Mouse (Mus musculus) heart, adult 18-20 months (tissue): Measurements from ENCODE around the gene Pyy. TPM values are rescaled to one million over a fixed set of nuclear protein-coding genes. Genes with fewer than 3 reads are reported as not detected.

Experiments
- DNase-seq, 2 experiments: peaks; one replicate each; pipeline ENCODE4 v3.0.0; 2021 to 2022; ENCODE audit warnings: mixed read lengths in 1 of 2
- total RNA-seq, 2 experiments: library from RNA; stranded (reverse); gene quantifications; 2 replicates each; pipeline ENCODE4 v1.2.3; 2021

Gene Pyy
- total RNA-seq, 2 experiments from 2014 or later, result not detected

DNA sequence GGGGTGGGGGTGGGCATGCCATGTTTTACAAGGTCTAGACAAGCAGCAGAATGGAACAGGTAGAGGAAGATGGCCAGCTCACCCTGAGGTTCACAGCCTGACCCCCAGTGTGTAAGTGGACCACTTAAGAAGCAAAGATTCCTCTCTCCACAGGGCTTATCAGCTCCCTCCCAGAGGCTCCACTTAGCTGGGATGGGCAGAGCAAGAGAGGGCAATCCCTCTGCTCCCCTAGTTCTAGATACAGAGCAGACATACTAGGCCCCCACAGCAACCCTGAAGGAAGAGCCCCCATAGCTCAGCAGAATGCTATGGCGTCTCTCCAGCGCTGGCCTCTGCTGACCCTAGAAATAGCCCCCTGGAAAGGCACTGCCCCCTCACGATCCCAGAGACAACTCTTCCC lies 12.0 kb downstream of the Pyy start:
- no peak for DNase-seq

DNA sequence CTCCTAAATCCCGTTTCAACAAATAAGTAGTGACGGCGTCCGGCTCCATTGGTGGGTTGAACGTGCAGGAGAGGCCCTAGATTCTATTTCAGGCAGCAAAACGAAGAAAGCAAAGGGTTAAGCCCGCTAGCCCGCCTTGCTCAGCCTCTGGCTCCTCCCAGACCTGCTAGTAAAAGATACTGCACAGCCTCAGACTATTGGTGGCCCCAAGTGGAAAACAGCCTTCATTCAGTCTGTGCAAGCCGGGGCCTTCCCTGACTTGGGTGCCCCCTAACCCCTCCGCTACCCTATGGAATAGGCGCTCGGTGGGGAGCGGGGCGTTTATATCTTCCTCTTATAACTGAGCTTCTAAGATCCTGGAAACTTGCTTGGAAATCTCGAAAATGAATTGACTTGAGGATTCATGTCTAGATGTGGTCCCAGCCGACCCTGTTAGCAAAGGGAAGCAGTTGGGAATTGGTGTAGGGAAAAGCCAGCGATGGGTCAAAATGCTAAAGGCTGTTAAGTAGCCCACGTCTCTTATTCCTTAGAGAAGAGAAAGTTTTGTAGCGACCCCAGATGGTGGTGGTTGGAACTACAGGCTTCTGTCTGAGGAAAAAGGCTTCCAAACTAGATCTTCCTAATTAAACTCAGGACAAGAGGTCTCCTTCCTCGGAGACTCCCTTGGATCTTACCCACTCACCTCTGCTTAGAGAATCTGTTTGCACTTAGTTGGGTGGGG lies 18.4 kb downstream of the Pyy start:
- DNase-seq, result peak; percentile 48 to 75

DNA sequence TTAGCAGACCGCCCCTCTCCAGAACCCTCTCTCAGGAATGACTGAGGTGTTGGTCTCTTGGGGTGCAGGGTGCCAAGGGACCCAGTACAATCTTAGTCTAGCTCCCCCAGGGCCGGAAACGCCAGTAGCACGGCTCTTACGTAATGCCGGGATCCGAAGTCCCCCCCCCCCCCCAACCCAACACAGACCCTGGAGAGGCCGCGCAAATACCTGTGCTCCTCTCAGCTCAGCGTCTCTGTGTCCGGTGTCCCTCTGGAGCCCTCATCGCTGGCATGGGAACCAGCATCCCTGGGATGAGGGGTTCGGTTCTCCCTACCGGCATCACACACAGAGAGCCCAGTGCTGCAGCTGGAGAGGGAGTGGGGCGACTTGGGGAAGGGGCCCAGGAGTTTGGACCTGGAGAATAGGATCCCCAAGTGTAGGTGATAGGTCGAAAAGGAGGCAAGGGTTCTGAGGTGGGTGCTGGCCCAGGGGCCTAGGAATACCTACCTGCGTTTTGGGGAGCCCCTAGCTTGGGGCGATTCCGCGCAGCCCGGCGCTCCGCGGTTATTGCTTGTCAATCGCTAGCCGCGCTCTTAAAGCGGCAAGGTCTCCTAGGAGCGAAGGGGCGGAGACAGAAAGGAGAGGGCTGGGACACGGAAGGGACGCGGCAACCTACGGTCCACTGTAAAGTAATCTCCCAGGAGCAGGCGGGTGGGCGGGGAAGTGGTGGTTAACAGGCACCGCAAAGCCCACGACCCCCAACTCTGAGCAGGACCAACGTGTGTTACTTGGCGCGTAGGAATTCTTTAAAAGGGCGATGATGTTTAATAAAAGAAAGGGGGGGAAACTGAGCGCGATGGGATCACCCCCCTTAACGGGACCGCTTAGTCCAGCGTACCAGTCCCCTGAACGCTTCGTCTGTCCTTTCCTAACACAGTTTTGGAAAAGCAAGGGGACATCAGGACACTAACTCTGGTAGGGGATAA lies 19.4 kb downstream of the Pyy start, which contains the start of gene Mpp2:
TSS of gene Mpp2 (minus strand) at position 585 of the 968 bp plus-strand sequence.
- peak; percentile 79 to 82 for DNase-seq

DNA sequence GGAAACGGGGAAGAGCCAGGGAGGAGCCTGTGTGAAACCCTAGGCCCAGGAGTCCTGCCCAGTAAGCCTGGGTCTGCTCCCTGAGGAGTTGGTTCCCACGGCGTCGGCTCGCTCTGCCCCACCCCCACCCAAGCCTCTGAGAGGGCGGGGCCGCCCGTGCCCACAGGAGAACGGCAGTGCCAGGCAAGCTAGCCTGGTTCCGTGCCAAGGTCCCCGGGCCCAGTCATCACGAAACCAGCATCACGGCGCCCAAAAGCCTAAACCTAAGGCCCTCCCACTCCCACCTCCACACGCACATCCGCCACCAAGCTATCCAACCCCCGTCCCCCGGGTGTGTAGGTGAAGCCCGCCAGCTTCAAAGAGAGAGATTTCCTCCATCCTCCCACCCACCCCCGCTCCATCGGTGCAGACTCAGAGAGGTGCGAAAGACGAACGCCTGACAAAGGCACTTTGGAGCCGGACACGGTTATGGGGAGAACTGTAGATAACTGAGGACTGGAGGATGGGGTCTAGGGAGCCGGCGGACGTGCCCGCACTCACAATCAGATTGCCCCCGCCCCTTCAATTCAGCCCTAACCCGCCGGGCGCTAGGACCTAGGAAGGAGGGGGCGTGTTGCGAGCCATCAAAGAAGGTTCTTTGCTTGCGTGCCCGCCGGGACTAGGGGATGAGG lies 20.4 kb downstream of the Pyy start:
- peak; percentile 63 to 70 for DNase-seq

DNA sequence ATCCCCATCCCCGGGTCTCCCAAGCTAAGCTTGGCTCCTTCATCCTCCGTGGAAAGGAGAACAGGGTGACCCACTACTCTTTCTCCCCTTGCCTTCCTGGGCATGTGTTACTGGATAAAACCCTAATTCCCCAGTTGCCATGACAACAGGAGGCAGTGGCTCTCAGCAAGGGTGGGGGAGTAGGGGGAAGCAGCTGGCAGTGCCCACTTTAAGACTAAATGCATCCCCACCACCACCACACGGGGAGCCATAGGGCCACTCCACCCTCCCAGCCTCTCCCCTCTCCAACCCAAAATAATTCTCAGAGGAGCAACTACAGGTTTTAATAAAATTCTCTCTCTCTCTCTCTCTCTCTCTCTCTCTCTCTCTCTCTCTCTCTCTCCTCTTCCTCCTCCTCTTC lies 21.3 kb downstream of the Pyy start:
- DNase-seq, result peak in 1 of 2 experiments; percentile 10

DNA sequence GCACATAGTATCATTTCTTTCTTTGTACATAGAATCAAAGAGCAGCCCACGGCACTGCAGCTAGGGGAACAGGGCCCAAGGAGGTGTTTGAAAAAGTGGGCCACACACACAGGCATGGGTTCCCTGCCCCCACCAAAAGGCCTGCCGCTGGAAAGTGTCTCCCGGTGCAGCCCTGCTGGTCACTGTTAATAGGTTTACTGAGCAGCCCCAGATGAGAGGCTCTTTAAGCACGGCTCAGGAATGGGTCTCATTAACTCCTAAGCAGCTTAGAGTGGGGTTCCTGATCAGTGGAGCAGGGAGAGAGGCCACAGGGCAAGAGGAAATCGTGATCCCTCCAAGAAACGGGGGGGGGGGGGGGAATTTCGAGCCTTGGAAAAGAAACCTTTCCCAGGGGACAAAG lies 23.5 kb downstream of the Pyy start:
- no peak for DNase-seq

DNA sequence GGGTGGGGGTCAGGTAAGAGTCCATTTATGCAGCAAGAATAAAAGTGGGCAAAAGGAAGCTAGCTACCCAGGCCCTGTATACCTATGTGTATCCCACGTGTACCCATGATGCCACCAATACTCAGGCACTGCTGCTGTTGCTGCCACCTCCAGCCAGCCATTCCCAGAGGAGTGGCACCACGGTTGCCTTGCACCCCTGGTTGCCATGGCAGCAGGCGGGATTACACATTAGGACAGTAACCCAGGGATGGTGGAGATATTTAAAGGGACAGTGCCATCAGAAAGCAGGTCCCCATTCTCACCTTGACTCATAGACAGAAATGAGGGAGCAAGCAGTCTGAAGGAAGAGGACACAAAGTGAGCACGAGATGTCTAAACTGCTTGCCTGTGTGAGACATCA lies 24.4 kb downstream of the Pyy start:
- no peak for DNase-seq

DNA sequence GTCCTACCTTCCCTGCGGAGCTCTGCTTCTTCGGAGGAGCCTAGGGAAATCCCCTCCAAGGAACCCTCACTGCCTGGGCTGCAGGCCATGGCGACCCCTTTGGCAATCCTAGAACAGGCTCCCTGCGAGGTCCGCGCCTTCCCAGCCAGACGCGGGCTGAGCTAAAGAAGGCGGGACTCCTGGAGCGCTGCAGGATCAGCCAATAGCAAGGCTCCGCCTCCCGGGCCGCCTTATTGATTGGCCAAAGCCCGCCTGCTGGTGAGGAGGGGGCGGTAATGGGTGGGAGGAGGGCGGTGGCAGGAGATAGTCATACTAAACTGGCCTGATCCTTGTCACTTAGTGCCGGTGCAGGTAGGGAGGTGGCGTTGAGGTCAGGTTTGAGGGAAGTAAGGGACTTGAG lies 25.3 kb downstream of the Pyy start:
- peak; percentile 47 to 56 for DNase-seq

DNA sequence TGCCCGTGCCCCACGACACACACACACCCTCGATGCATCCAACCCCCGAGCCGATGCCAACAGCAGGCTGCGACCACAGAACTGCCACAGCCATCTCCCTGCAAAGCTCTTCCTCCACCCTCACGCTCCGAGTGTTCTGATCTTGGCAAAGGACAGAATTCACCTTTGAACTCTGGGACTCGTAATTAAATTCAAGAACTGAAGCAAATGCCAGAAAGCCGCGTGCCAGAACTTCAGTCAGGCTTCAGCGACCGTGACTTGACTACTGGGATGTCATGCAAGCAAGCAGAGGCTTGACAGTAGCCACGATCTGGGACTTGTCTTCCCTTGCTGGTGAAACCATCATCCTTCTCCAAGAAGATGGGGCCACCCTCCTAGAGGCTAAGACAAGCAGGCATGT lies 33.9 kb downstream of the Pyy start:
- DNase-seq, result no peak

DNA sequence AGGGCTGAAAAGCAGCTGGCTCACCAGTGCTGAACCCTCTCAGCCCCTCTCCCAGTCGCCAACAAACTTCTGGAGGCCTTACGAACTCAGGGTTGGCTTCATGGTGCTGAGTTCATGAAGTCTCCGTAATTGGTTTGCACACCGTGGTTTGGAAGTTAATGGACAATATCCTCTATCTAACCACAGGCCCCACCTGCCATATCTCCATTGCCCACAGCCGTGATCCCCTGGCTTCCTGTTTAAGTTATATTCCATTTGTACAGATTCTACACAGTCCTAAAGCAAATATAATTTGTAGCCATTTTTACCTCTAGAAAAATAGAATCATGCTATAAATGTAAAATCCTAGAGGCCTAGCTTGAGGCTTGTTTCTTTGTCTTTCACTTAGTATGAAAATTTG lies 34.9 kb downstream of the Pyy start:
- DNase-seq, result no peak

DNA sequence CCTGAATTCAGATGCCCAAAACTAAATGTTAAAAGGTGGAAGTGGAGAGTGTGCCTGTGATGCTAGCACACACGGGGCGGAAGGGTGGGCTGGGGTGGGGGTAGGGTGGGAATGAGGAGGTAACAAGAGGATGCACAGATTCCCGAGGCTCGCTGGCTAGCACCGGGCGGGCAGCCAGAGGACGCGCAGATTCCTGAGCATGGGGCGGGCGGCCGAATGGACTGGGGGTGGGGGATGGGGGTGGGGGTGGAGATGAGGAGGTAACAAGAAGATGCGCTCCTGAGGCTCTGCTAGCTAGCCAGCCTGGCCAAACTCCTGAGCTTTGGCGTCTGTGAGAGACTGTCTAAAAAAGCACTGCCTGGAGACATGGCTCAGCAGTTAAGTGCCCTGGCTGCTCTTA lies 37.2 kb downstream of the Pyy start:
- no peak for DNase-seq

DNA sequence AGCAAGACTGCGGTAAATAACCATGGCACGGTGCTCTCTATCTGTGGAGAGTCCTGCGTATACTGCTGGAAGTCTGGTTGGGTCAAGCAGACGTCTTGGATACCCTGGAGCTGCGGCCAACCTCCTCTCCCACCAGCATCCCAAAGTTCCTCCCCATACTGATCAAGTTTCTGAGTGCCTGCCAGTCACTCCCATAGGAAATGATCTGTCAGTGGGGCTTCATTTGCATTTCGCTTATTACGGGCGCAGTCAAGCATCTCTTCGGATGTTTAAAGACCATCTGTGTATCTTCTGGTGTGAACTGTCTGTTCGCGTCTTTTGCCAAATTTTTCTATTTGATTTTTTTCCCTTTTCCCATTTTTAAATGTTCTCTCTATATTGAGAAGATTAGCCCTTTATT lies 38.0 kb downstream of the Pyy start:
- DNase-seq, result no peak

DNA sequence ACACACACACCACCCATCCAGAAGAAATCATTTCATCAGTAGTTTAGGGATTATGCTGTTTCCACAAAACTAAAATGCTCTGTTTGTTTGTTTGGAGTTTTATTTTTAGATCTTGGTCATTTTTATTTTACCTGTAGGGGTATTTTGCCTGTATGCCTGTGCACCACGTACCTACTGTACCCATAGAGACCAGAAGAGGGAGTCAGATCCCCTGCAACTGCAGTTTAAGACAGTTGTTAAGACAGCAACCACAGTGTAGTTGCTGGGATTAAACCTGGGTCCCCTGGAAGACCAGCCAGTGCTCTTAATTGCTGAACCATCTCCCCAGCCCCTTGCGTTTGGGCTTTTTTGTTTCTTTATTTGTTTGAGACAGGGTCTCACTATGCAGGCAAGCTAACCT lies 38.7 kb downstream of the Pyy start:
- no peak for DNase-seq

DNA sequence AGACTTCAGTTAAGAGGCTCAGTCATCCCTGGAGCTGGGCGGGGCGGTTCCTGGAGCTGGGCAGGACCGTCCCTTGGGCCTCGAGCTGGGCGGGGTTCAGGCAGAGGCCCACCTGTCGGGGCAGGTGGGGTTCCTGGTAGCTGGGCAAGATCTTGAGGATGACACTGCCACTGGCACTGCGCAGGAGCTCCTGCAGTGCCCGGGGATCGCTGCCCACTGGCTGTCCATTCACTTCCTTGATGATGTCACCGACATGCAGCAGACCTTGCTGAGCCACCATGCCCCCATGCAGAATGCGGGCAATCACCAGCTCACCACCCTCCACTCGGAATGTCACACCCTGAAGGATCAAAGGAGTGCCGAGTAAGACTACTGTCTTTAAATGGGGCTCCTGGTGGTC lies 44.6 kb downstream of the Pyy start:
- DNase-seq, result no peak

DNA sequence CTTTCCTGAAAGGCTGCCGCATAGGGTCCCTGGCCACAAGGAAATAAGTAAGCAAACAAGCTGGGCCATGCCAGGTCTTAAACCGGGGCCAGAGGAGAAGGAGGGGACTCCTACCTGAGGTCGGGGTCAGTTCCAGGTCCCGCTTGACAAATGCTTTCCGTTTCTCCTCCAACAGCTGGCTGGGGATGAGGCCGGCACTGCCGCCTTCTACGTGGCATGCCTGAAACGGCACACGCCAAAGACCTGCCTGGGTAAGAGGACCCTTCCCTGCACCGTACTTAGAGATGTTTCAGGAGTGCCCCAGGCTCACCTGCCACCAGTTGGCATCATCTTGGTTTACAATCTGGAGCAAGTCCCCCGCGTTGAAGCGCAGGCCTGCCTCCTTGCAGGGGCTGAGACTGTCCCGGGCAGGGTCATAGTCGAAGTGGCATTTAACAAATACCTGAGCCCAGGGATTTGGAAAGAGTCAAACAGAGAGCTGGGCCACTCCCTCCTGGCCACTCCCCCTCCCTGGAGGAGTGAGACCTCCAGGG lies 45.6 kb downstream of the Pyy start:
- DNase-seq, result no peak

DNA sequence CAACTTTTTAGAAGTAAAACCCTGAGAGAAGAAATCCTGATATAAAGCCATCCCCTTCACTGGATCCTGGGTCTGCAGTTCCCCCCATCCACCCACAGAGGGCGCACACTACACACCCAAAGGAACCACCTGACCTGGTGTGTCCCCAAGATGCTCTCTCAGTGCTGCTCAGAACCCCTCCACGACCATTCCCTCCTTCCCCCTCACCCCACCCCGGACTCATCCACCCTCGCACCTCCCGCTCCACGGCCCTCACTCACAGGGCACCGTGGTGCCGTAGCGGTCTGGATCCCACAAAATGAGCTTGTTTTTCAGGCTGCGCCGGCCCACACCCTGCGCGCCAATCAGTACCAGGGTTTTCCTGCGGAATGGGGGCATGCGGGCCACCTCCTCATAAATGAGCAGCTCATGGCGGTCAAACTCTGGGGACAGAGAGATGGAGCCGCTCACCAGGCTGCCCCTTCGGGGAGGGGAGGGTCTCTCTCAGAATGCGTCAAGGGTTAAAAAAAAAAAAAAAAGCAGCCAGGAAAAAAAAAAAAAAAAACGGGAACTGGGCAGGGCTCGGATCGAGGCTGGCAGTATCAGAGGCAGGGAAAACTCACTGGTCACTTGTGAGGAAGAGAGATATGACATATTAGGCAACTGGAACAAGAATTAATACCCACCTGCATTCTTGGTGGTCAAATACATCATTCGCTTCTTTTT lies 46.2 kb downstream of the Pyy start:
- peak; percentile 78 to 90 for DNase-seq

Other genes starting within 250 kb of the Pyy start
- gene Meox1, start 213.5 kb downstream of the Pyy start, total RNA-seq, result 1 to 10 TPM; 4.3 to 6.5 TPM
- gene Sost, start 140.8 kb downstream of the Pyy start, total RNA-seq, result 1 to 10 TPM; 1.9 to 2.0 TPM
- not detected for gene Cfap97d1, start 123.6 kb downstream of the Pyy start, total RNA-seq
- 100 to 1,000 TPM; 107 to 117 TPM for gene Dusp3, start 120.8 kb downstream of the Pyy start, total RNA-seq
- gene Mpp3, start 79.4 kb downstream of the Pyy start, total RNA-seq, result 1 to 10 TPM; 1.4 to 1.5 TPM
- 10 to 100 TPM; 49.0 to 52.9 TPM for gene Cd300lg, start 66.3 kb downstream of the Pyy start, total RNA-seq
- 1 to 10 TPM; 1.5 to 3.1 TPM for gene Mpp2, start 19.3 kb downstream of the Pyy start, total RNA-seq
- gene Ppy, start 6.5 kb downstream of the Pyy start, total RNA-seq, result not detected
- gene Nags, start 37.7 kb upstream of the Pyy start, total RNA-seq, result under 1 TPM in 1 of 2 experiments, not detected in 1; 0.13 TPM
- gene Tmem101, start 48.6 kb upstream of the Pyy start, total RNA-seq, result 10 to 100 TPM; 14.1 to 14.9 TPM
- gene Lsm12, start 77.5 kb upstream of the Pyy start, total RNA-seq, result 10 to 100 TPM; 45.5 to 50.6 TPM
- 10 to 100 TPM; 54.5 to 56.6 TPM for gene G6pc3, start 81.8 kb upstream of the Pyy start, total RNA-seq
- 100 to 1,000 TPM; 115 to 117 TPM for gene Hdac5, start 122.3 kb upstream of the Pyy start, total RNA-seq
- gene BC030867, start 141.1 kb upstream of the Pyy start, total RNA-seq, result under 1 TPM; 0.22 to 0.28 TPM
- gene Asb16, start 160.9 kb upstream of the Pyy start, total RNA-seq, result 1 to 10 TPM; 1.2 TPM
- gene Tmub2, start 177.1 kb upstream of the Pyy start, total RNA-seq, result 10 to 100 TPM; 24.4 to 26.7 TPM
- 10 to 100 TPM; 19.2 to 22.6 TPM for gene Atxn7l3, start 188.8 kb upstream of the Pyy start, total RNA-seq
- 10 to 100 TPM; 49.2 to 49.9 TPM for gene Ubtf, start 211.9 kb upstream of the Pyy start, total RNA-seq